Mouse (Mus musculus): ENCODE data around the gene Ccar1. TPM values are rescaled to one million over a fixed set of nuclear protein-coding genes. Genes with fewer than 3 reads are reported as not detected.
"Not testable (repeated sequence)": the region's sequence is repeated elsewhere in the genome, so short reads cannot be mapped to it uniquely, and the experiment has no call there.

Gene Ccar1
- polyA plus RNA-seq, 1 experiment: 29.9 TPM

DNA sequence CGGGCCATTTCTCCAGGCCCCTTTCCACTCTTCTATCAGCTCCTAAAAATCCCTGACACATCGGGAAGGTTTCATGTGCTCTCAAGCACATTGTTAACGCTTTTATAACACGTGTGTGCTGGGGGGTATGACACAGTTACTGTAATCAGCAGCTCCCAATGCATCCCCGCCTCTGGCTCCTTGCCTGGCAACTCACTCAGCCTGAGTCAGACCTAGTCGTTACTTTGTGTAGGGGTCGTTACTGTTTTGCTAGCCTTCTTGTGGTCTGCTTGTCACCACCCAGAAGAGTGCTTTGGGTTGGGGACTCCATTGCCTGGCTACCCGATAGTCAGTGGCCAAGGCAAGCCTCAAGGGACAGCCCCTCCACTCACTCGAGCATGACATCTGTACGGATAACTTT lies 61.3 kb downstream of the Ccar1 start:
- Histone ChIP-seq H3K4me3 (ENCODE audit: insufficient read depth, low read length) (no peak overlapping the region), H3K4me1 (ENCODE audit: control insufficient read depth, insufficient read depth, low read length) (no peaks in the 10 kb centered on the region), H3K27ac (ENCODE audit: insufficient read depth, low read length) (no peak overlapping the region)
- TF ChIP-seq POLR2A (IDR thresholded peaks at IDR 0.05; ENCODE audit: extremely low read depth, insufficient read depth, low read length): no peak
- no peak for TF ChIP-seq CTCF (IDR thresholded peaks at IDR 0.05; ENCODE audit: extremely low read depth, insufficient read depth, low read length)

DNA sequence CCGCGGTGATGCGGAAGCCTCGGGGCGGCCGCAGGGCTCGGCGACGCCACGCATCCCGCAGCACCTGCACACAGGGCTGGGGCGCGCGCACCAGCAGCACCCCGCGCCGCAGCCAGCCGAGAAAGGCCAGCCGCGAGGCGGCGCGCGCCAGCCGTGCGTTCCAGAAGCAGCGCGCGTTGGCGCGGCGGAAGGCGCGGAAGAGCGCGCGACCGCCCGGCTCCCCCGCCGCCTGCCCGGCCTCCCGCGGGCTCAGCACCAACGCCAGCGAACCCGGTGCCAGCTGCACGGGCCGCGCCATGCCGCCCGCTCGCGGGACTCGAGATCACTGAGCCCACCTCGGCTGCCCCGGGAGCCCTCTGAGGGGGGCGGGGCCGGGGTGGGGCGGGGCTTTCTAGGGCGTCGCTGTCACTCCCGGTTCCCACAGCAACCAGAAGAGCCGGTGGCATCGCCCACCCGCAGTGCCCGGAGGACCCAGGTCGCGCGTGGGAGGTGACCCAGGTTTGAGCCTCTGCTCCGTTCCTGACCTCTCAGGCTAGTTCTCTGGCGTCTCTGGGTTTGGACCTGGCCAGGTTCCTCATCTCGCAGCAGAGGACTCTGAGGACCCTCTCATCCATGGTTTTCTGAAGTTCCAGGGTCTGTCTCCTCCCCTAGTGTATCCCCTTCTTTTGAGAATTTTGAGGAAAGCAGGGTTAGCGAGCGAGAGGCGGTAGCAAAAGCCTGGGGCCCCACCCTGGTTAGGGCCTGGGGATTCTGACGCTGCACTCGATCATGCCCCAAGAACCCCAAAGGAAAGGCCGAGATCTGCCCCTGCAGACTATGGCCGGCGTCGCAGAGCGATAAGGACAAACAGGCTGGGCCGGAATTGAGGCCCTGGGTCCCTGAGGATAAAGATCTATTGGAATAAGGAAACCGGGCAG lies 66.1 kb downstream of the Ccar1 start, which contains the start of gene Stox1:
Gene Stox1, minus strand, starts transcription at position 358 of the 917 bp plus-strand sequence.
- TF ChIP-seq POLR2A (IDR thresholded peaks at IDR 0.05; ENCODE audit: extremely low read depth, insufficient read depth, low read length) (no peak), CTCF (IDR thresholded peaks at IDR 0.05; ENCODE audit: extremely low read depth, insufficient read depth, low read length) (peak; percentile 5; the same call in 1 of the 2 replicates)
- H3K4me3 ChIP-seq (ENCODE audit: insufficient read depth, low read length): peak within 1 kb of the TSS; percentile 44
- 0 out of 2 replicates have a peak within 1 kb of the TSS, but pooled peaks have one; percentile 0 for H3K27ac ChIP-seq (ENCODE audit: insufficient read depth, low read length)
- H3K4me1 ChIP-seq (ENCODE audit: control insufficient read depth, insufficient read depth, low read length): 0 out of 2 replicates have a peak, but pooled peaks cover 2% of the 10 kb centered on the region

DNA sequence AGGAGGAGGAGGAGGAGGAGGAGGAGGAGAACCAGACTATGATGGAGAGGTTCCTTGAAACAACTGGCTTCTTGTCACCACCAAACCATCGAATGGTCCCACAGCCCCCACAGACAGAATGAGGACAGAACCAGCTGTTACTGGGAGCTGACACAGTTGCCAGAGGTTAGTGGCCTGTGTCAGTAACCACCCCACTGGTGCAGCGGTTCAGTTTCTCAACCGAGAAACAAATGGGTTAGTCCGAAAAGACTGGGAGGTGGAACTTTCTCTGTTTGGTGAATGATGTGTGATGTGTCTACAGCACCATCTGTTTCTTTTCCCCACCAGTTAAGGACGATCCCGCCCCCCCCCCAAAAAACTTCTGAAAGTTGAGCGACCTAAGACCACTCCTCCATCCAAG lies 67.2 kb downstream of the Ccar1 start:
- H3K4me3 ChIP-seq (ENCODE audit: insufficient read depth, low read length): peak overlapping the region; percentile 44; the same call in 1 of the 2 replicates
- H3K4me1 ChIP-seq (ENCODE audit: control insufficient read depth, insufficient read depth, low read length): 0 out of 2 replicates have a peak, but pooled peaks cover 2% of the 10 kb centered on the region

DNA sequence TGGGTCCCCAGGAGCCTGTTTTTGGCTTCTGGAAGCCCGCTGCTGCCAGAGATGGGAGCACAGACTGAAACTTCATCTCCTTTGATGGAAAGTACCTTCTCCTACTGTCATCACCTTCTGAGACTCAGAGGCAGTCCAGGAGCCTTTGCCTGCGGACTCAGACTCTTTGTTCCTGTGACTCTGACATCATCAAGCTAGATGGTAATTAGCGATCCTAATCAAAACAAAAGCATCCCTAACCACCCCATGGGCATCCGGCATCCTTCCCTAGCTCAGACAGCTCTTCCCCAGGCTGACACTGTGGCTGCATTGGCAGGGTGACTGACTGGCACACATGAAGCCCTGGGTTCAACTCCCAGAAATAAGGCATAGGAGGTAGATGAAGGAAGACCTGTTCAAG lies 69.4 kb downstream of the Ccar1 start:
- Histone ChIP-seq H3K27ac (ENCODE audit: insufficient read depth, low read length) (no peak overlapping the region), H3K4me3 (ENCODE audit: insufficient read depth, low read length) (no peak overlapping the region), H3K4me1 (ENCODE audit: control insufficient read depth, insufficient read depth, low read length) (0 out of 2 replicates have a peak, but pooled peaks cover 2% of the 10 kb centered on the region)
- TF ChIP-seq POLR2A (IDR thresholded peaks at IDR 0.05; ENCODE audit: extremely low read depth, insufficient read depth, low read length): no peak
- TF ChIP-seq CTCF (IDR thresholded peaks at IDR 0.05; ENCODE audit: extremely low read depth, insufficient read depth, low read length): no peak

More for the DNA sequence above, 67.2 kb downstream of the Ccar1 start:
- TF ChIP-seq CTCF (IDR thresholded peaks at IDR 0.05; ENCODE audit: extremely low read depth, insufficient read depth, low read length): no peak
- no peak for TF ChIP-seq POLR2A (IDR thresholded peaks at IDR 0.05; ENCODE audit: extremely low read depth, insufficient read depth, low read length)
- no peak overlapping the region for H3K27ac ChIP-seq (ENCODE audit: insufficient read depth, low read length)

DNA sequence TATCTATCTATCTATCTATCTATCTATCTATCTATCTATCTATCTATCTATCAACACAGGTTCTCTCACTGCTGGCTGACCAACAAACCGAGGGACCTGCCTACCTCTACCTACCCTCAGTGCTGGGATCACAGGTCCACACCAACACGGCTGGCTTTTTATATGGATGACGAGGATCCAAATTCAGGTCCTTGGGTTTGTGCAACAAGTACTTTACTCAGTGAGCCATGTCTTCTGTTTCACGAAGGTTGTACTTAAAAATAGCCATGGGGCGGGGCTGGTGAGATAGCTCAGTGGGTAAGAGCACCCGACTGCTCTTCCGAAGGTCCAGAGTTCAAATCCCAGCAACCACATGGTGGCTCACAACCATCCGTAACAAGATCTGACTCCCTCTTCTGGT lies 71.5 kb downstream of the Ccar1 start:
- H3K4me1 ChIP-seq (ENCODE audit: control insufficient read depth, insufficient read depth, low read length); H3K27ac ChIP-seq (ENCODE audit: insufficient read depth, low read length); H3K4me3 ChIP-seq (ENCODE audit: insufficient read depth, low read length): not testable (repeated sequence)

DNA sequence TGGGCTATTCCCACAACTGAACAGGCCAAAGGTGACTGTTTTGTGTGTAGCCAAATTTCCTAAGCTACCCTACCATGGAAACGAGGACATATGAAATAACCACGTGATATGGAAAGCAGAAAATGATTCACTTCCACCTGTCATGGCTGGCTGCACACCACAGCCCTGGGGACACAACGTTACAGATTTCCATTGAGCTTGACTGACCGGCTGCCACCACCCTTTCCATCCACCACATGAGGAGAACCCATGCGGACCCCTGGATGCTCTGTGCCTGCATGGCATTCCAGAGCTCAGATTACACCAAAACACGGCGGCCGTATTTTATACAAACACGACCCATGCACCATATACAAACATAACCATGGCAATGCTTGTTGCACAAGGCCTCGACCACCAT lies 78.6 kb downstream of the Ccar1 start:
- no peak for TF ChIP-seq POLR2A (IDR thresholded peaks at IDR 0.05; ENCODE audit: extremely low read depth, insufficient read depth, low read length)
- no peak for TF ChIP-seq CTCF (IDR thresholded peaks at IDR 0.05; ENCODE audit: extremely low read depth, insufficient read depth, low read length)

DNA sequence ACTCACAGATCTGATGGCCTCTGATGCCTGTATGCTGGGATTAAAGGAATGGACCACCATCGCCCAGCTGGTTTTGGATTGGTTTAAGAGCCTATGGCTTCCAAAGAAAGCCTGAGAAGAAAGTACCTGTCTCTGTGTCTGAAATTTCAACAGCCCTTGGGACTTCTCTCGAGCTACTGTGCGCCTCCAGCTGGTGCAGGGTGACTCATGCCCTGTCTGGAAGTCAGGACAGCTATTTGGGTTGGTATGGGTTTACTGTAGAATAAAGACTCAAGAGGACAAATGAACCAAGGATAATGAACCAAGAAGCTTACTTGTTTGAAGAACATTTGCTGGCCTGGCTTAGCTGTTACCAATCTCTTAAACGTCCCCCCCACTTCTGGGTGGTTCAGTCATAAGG lies 88.5 kb downstream of the Ccar1 start:
- no peak overlapping the region for H3K4me3 ChIP-seq (ENCODE audit: insufficient read depth, low read length)
- no peaks in the 10 kb centered on the region for H3K4me1 ChIP-seq (ENCODE audit: control insufficient read depth, insufficient read depth, low read length)
- H3K27ac ChIP-seq (ENCODE audit: insufficient read depth, low read length): no peak overlapping the region
- no peak for TF ChIP-seq POLR2A (IDR thresholded peaks at IDR 0.05; ENCODE audit: extremely low read depth, insufficient read depth, low read length)
- TF ChIP-seq CTCF (IDR thresholded peaks at IDR 0.05; ENCODE audit: extremely low read depth, insufficient read depth, low read length): no peak

More for the DNA sequence above, 78.6 kb downstream of the Ccar1 start:
- no peak overlapping the region for H3K4me3 ChIP-seq (ENCODE audit: insufficient read depth, low read length)
- no peak overlapping the region for H3K27ac ChIP-seq (ENCODE audit: insufficient read depth, low read length)
- no peaks in the 10 kb centered on the region for H3K4me1 ChIP-seq (ENCODE audit: control insufficient read depth, insufficient read depth, low read length)

DNA sequence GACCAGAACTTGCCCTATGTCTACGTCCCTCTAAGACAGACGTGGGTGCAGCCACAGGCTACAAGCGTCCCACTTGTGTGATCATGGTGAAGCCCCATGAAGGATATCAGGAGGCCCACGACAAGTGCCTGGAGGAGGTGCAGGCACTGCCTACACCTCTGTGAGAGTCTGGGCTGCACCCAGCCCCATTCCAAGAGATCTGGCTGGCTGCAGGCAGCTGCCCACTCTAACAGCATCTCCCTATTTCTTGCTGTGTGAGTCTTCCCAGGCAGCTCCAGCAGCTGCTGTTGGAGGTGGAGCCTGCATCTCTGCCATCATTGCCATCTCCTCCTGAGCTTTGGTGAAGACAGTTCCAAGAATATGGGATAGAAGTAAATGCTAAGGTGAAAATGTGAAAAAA lies 89.7 kb downstream of the Ccar1 start:
- H3K4me1 ChIP-seq (ENCODE audit: control insufficient read depth, insufficient read depth, low read length): no peaks in the 10 kb centered on the region
- H3K4me3 ChIP-seq (ENCODE audit: insufficient read depth, low read length): no peak overlapping the region
- no peak for TF ChIP-seq CTCF (IDR thresholded peaks at IDR 0.05; ENCODE audit: extremely low read depth, insufficient read depth, low read length)
- TF ChIP-seq POLR2A (IDR thresholded peaks at IDR 0.05; ENCODE audit: extremely low read depth, insufficient read depth, low read length): 0 out of 2 replicates have a peak, but pooled peaks have one; percentile 20
- no peak overlapping the region for H3K27ac ChIP-seq (ENCODE audit: insufficient read depth, low read length)

Other genes with a start within 250 kb of the Ccar1 start
- gene Kif1bp, start 213.8 kb downstream of the Ccar1 start, polyA plus RNA-seq (2012; rRNA removed): 141 and 142 TPM in 2 replicates
- gene Ddx21, start 190.0 kb downstream of the Ccar1 start, polyA plus RNA-seq (2012; rRNA removed): 16.0 and 17.4 TPM in 2 replicates
- 77.5 and 78.3 TPM in 2 replicates for gene Ddx50, start 141.1 kb downstream of the Ccar1 start, polyA plus RNA-seq (2012; rRNA removed)
- gene Stox1, start 66.2 kb downstream of the Ccar1 start, polyA plus RNA-seq (2012; rRNA removed): 3.3 and 4.8 TPM in 2 replicates
- 3.0 and 3.2 TPM in 2 replicates for gene Tet1, start 116.7 kb upstream of the Ccar1 start, polyA plus RNA-seq (2012; rRNA removed)
- 35.3 and 36.5 TPM in 2 replicates for gene Slc25a16, start 128.3 kb upstream of the Ccar1 start, polyA plus RNA-seq (2012; rRNA removed)
- 2.3 and 2.8 TPM in 2 replicates for gene Dna2, start 154.7 kb upstream of the Ccar1 start, polyA plus RNA-seq (2012; rRNA removed)
- gene Rufy2, start 187.9 kb upstream of the Ccar1 start, polyA plus RNA-seq (2012; rRNA removed): 58.9 and 63.7 TPM in 2 replicates
- gene Hnrnph3, start 231.9 kb upstream of the Ccar1 start, polyA plus RNA-seq (2012; rRNA removed): 78.7 and 86.6 TPM in 2 replicates
- 3.1 TPM in 2 replicates for gene Pbld2, start 232.0 kb upstream of the Ccar1 start, polyA plus RNA-seq (2012; rRNA removed)

Data from cortical plate, adult 2 months (tissue).